Mouse (Mus musculus) heart, postnatal 14 days (tissue): ENCODE measurements around the gene Dcp1a. TPM values are rescaled to one million over a fixed set of nuclear protein-coding genes. Genes with fewer than 3 reads are reported as not detected.

Source experiments
- DNase-seq, 2 experiments: peaks; one replicate each; pipeline ENCODE4 v3.0.0; 2021 to 2022
- intact Hi-C: fragments of 180-260 bp; cut with DNase I; formaldehyde crosslinking; loops from one replicate; pipeline ENCODE4 v1.15.1; 2025
- long read RNA-seq, 2 experiments: library from polyadenylated mRNA; stranded (forward); transcript quantifications; one replicate each; pipeline ENCODE4 v2.0.0; 2021
- total RNA-seq, 2 experiments: library from RNA; stranded (reverse); gene quantifications; 2 replicates each; pipeline ENCODE4 v1.2.3; 2021

The Dcp1a gene
- total RNA-seq: 10 to 100 TPM; 14.5 to 14.6 TPM
- long read RNA-seq, experiment 1, full-length matches to known transcripts: 4 of 7 reads
- long read RNA-seq, experiment 1, partial matches to known transcripts: 2 of 7 reads
- long read RNA-seq, experiment 1, other reads (novel, unspliced or antisense): 1 of 7 reads
- long read RNA-seq, experiment 2, full-length matches to known transcripts: 6 of 11 reads
- long read RNA-seq, experiment 2, partial matches to known transcripts: 2 of 11 reads
- long read RNA-seq, experiment 2, other reads (novel, unspliced or antisense): 3 of 11 reads

- DNase-seq: peak; percentile 95 to 96
- intact Hi-C loops: no loop called here
These were observed at the start of gene Dcp1a for GRCm38 (mm10) chr14:30479361-30479948. TSS of gene Dcp1a (plus strand) at chr14:30479535.

GRCm38 (mm10) chr14:30429606-30430005, 49.7 kb upstream of the Dcp1a start:
- intact Hi-C loops: no loop called here
- peak in 1 of 2 experiments; percentile 31 for DNase-seq

- intact Hi-C loops: no loop called here
- DNase-seq: no peak
These were observed 49.3 kb upstream of the Dcp1a start for GRCm38 (mm10) chr14:30430026-30430425.

- no peak for DNase-seq
- intact Hi-C loops: no loop called here
These were observed 48.9 kb upstream of the Dcp1a start for GRCm38 (mm10) chr14:30430446-30430845.

- no peak for DNase-seq
- intact Hi-C loops: no loop called here
These were observed 44.0 kb upstream of the Dcp1a start for GRCm38 (mm10) chr14:30435316-30435715.

GRCm38 (mm10) chr14:30439915-30440314, 39.4 kb upstream of the Dcp1a start:
- no peak for DNase-seq
- intact Hi-C loops: no loop called here

- intact Hi-C loops: no loop called here
- no peak for DNase-seq
These were observed 23.3 kb upstream of the Dcp1a start for GRCm38 (mm10) chr14:30455801-30456595.

GRCm38 (mm10) chr14:30457436-30457835, 21.9 kb upstream of the Dcp1a start:
- DNase-seq: no peak
- intact Hi-C loops: no loop called here

- intact Hi-C loops: no loop called here
- DNase-seq: peak; percentile 20 to 29
These were observed 21.4 kb upstream of the Dcp1a start for GRCm38 (mm10) chr14:30457897-30458296.

- intact Hi-C loops: no loop called here
- peak; percentile 7 to 40 for DNase-seq
These were observed 20.5 kb upstream of the Dcp1a start for GRCm38 (mm10) chr14:30458820-30459219.

- intact Hi-C loops: loop anchor here (1.0 kb wide), 1 partner anchor 323 kb away; no protein-coding TSS in a partner anchor
- peak; percentile 81 to 85 for DNase-seq
These were observed 19.3 kb upstream of the Dcp1a start for GRCm38 (mm10) chr14:30459891-30460523.

- intact Hi-C loops: no loop called here
These were observed 16.0 kb upstream of the Dcp1a start for GRCm38 (mm10) chr14:30463312-30463711.

GRCm38 (mm10) chr14:30473605-30474004, 5.7 kb upstream of the Dcp1a start:
- intact Hi-C loops: no loop called here
- DNase-seq: no peak

More at GRCm38 (mm10) chr14:30463312-30463711, 16.0 kb upstream of the Dcp1a start:
- no peak for DNase-seq

- no peak for DNase-seq
- intact Hi-C loops: no loop called here
These were observed 4.9 kb upstream of the Dcp1a start for GRCm38 (mm10) chr14:30474416-30474815.

GRCm38 (mm10) chr14:30491342-30491741, 12.0 kb downstream of the Dcp1a start, which contains the start of gene Cacna1d:
TSS of gene Cacna1d (minus strand) at chr14:30491455.
- intact Hi-C loops: no loop called here
- DNase-seq: no peak

- no peak for DNase-seq
- intact Hi-C loops: no loop called here
These were observed 13.9 kb downstream of the Dcp1a start for GRCm38 (mm10) chr14:30493276-30493675.

- no peak for DNase-seq
- intact Hi-C loops: no loop called here
These were observed 15.7 kb downstream of the Dcp1a start for GRCm38 (mm10) chr14:30494998-30495397.

- intact Hi-C loops: no loop called here
- no peak for DNase-seq
These were observed 18.9 kb downstream of the Dcp1a start for GRCm38 (mm10) chr14:30498202-30498601.

GRCm38 (mm10) chr14:30504990-30505389, 25.7 kb downstream of the Dcp1a start:
- no peak for DNase-seq
- intact Hi-C loops: no loop called here

GRCm38 (mm10) chr14:30510214-30510763, 31.0 kb downstream of the Dcp1a start:
- no peak for DNase-seq
- intact Hi-C loops: no loop called here
